13 mouse cellular contexts compared by ENCODE assay signal in genomic region chr16:8306389-8306788, GRCm38 (mm10).
DNase-seq lines count a peak whose midpoint lies in the region; ATAC-seq lines count a peak whose summit lies in the region.
"Had no signal": no experiment of that assay in that cellular context is flagged by ENCODE, and none has a peak within 500 bp of the region (broad histone marks: within the 10 kb centered on the region; RNA-seq: fewer than 3 reads in every experiment).

No protein-coding gene starts in this region.

- no peak overlapping the region for H3K4me2 ChIP-seq in midbrain, embryonic 16.5 days (ENCODE audit: low read length)
- H3K4me2 ChIP-seq: embryonic facial prominence, embryonic 12.5 days; heart, embryonic 15.5 days; limb, embryonic 15.5 days had no signal

- no peaks in the 10 kb centered on the region for H3K9me3 ChIP-seq in midbrain, embryonic 16.5 days (replicated peaks; ENCODE audit: control insufficient read depth, low read length, poor library complexity, severe bottlenecking)
- H3K9me3 ChIP-seq: embryonic facial prominence, embryonic 12.5 days; heart, embryonic 15.5 days; limb, embryonic 15.5 days had no signal

- H3K9ac ChIP-seq in midbrain, embryonic 16.5 days (ENCODE audit: low read depth, low read length), result no peak overlapping the region
- H3K9ac ChIP-seq: embryonic facial prominence, embryonic 12.5 days; heart, embryonic 15.5 days; limb, embryonic 15.5 days had no signal

- H3K4me3 ChIP-seq in midbrain, embryonic 16.5 days (ENCODE audit: low read depth, low read length), result no peak overlapping the region
- H3K4me3 ChIP-seq: embryonic facial prominence, embryonic 12.5 days; heart, embryonic 15.5 days; limb, embryonic 15.5 days had no signal

- no peaks in the 10 kb centered on the region for H3K36me3 ChIP-seq in midbrain, embryonic 16.5 days (ENCODE audit: control insufficient read depth, insufficient read depth, low read length)
- H3K36me3 ChIP-seq: embryonic facial prominence, embryonic 12.5 days; heart, embryonic 15.5 days; limb, embryonic 15.5 days had no signal

- peak; percentile 5 for DNase-seq in layer of hippocampus, adult 9-11 months
- no peak for DNase-seq in layer of hippocampus, postnatal 14 days (ENCODE audit: low spot score in 2 of 2)
- peak; percentile 3 for DNase-seq in ES-CJ7 (ENCODE audit: low read depth, low spot score)
- peak; percentile 3 to 45 for DNase-seq in left cerebral cortex, adult 8-10 months (ENCODE audit: low spot score in 2 of 2)
- peak; percentile 58 for DNase-seq in telencephalon, adult 2 months (ENCODE audit: low read depth, low spot score)
- DNase-seq in cerebellum, postnatal 4 days (ENCODE audit: low spot score in 2 of 2), result no peak
- no peak for DNase-seq in kidney, postnatal 4 days
- DNase-seq: kidney, postnatal 14 days had no signal

- no peak for ATAC-seq in midbrain, embryonic 16.5 days

- H3K27ac ChIP-seq in midbrain, embryonic 16.5 days (ENCODE audit: low read length), result no peak overlapping the region
- H3K27ac ChIP-seq: embryonic facial prominence, embryonic 12.5 days; heart, embryonic 15.5 days; limb, embryonic 15.5 days; macrophage had no signal

- 81% methylated on average over 8 of the region's 8 CpGs for WGBS in midbrain, embryonic 16.5 days

- H3K27me3 ChIP-seq in midbrain, embryonic 16.5 days (ENCODE audit: control insufficient read depth, insufficient read depth, low read depth, low read length), result no peaks in the 10 kb centered on the region
- H3K27me3 ChIP-seq: embryonic facial prominence, embryonic 12.5 days; heart, embryonic 15.5 days; limb, embryonic 15.5 days had no signal

- 0 out of 2 replicates have a peak, but pooled peaks cover 2% of the 10 kb centered on the region for H3K4me1 ChIP-seq in midbrain, embryonic 16.5 days (ENCODE audit: control insufficient read depth, insufficient read depth, low read length)
- H3K4me1 ChIP-seq: embryonic facial prominence, embryonic 12.5 days; heart, embryonic 15.5 days had no signal

Comparison
In these comparisons a context has a peak if more than half of its experiments do, and no peak if none do; other contexts are left out.
1. DNase-seq: peak in layer of hippocampus, adult 9-11 months (single experiment), ES-CJ7 (single experiment), left cerebral cortex, adult 8-10 months (2 of 2) and telencephalon, adult 2 months (single experiment); none in layer of hippocampus, postnatal 14 days (0 of 2), cerebellum, postnatal 4 days (0 of 2) and kidney, postnatal 4 days (0 of 2).